Mouse (Mus musculus) layer of hippocampus, adult 11-12 months (tissue): ENCODE measurements at regions not wholly inside any gene's neighbourhood (a gene's known extent, or its start where the extent isn't known, plus 50 kb on each side); places are given as distances from the start of the nearest gene placed in this dataset.

Experiments
- DNase-seq: peaks from one replicate; pipeline ENCODE4 v3.0.0; 2022; ENCODE audit warnings: low spot score

DNA sequence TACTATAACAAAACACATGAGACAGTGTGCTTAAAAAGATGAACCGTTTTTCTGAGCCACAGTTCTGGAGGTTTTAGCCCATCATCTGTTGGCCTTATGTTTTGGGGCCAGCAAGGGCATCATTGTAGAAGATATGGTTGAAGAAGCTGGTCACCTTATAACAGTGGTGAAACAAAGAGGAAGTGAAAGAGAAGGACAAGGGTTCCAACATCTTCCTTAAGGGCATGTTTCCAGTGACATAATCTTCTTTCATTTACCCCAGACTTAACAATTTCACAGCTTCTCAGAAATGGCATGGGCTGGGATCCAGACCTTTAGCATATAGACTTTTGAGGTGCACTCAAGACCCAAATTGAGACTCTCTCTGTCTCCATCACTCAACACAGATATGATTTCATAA lies 259.5 kb downstream of the 1700064H15Rik start:
- DNase-seq, result no peak

DNA sequence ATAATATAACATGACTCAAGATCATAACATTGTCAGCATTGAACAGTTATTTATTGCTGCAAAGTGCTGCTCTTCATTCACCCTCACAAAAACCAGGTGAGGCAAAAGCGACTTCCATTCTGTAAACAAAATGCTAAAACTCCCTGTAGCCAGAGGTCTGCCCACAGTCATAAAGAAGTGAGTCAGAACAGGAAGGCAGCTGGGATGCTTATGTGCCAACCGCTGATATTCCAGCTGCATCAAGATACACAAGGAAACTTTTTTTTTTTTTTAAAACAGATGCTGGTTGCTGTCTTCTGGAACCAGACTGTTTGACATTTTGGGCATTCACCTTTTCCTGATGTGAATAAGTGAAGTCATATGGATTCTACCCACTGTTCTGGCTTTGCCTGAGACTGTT lies 260.7 kb downstream of the 1700064H15Rik start:
- no peak for DNase-seq
